Mouse (Mus musculus) Muller cell, postnatal 12 days (primary cell): Measurements from ENCODE around the gene Tmtc1.

Source experiments
- DNase-seq: peaks from one replicate; pipeline ENCODE4 v3.0.0-alpha.2; 2015; ENCODE audit errors: inconsistent ontology term

The Tmtc1 gene

DNA sequence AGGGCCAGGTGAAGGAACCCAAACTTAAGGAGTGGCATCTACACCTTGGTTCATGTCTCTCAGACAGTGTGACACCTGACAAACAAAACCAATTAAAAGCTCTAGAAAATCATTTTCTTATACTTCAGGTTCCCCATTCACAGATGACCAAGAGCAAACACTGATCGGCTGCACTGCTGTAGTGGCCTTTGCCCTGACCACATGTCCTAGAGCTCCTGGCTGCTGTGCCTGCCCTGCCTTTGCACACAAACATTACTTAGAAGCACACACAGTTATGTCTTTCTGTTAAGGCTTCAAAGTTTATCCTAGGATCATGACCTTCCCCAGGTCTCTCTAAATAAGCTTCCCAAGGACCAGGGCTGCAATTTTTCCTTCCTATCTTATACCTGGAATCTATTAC, 199.4 kb downstream of the Tmtc1 start:
- DNase-seq, result no peak

DNA sequence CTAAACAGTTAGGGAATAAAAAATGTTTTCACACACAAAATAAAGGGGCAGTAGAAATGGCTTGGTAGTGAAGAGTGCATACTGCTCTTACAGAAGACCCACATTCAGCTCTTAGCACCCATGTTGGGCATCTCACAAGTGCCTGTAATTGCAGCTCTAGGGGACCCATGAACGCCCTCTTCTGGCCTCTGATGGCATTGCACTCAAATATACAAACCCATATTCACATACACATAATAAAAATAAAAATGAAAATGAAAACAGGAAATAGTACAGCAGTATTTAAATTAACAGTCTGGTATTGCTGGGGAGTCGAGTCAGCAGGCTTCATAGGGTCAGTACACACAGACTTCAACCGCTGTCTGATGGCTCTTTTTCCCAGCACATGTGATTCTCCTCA, 201.9 kb downstream of the Tmtc1 start:
- no peak for DNase-seq

DNA sequence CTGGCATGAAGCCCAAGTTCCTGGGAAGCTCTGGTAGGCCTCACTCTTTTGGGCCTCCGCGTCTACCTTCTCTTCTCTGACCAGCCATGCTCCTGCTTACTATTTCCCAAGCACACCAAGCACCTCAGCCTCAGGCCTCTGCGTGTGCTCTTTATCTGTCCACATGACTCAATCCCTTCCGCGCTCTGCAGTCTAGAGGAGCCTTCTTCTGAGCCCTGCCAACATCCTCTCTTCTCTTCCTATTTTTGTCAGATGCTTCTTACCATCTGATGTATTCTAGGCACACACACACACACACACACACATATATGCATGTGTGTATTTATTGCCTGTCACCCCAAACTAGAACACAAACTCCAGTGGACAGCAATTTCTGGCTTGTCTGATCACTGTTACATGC, 202.5 kb downstream of the Tmtc1 start:
- no peak for DNase-seq

DNA sequence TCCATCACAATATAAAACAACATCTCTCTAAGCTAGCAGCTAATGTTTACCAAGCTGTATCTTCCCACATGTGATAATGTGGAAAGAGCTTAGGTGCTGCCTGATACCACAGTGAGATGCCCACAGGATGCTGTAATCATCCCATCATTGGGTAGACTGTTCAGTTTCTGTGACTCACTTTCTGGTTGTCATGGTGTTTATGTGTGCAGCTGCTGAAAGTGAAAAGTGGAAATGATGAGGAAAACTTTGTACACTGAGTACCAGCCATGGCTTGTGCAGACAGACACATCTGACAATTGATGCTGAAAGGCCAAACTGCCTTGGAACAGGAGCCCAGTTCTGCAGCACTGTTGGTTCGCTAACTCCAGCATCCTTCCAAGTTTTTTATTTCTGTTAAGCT, 204.9 kb downstream of the Tmtc1 start:
- DNase-seq, result no peak

GRCm38 (mm10) chr6:148237453-148237852, 206.7 kb downstream of the Tmtc1 start:
- no peak for DNase-seq

- no peak for DNase-seq
Observed at GRCm38 (mm10) chr6:148234105-148234828, 209.9 kb downstream of the Tmtc1 start.

- DNase-seq, result no peak
Observed at GRCm38 (mm10) chr6:148227542-148227941, 216.6 kb downstream of the Tmtc1 start.

GRCm38 (mm10) chr6:148222686-148223085, 221.5 kb downstream of the Tmtc1 start:
- DNase-seq, result no peak

DNA sequence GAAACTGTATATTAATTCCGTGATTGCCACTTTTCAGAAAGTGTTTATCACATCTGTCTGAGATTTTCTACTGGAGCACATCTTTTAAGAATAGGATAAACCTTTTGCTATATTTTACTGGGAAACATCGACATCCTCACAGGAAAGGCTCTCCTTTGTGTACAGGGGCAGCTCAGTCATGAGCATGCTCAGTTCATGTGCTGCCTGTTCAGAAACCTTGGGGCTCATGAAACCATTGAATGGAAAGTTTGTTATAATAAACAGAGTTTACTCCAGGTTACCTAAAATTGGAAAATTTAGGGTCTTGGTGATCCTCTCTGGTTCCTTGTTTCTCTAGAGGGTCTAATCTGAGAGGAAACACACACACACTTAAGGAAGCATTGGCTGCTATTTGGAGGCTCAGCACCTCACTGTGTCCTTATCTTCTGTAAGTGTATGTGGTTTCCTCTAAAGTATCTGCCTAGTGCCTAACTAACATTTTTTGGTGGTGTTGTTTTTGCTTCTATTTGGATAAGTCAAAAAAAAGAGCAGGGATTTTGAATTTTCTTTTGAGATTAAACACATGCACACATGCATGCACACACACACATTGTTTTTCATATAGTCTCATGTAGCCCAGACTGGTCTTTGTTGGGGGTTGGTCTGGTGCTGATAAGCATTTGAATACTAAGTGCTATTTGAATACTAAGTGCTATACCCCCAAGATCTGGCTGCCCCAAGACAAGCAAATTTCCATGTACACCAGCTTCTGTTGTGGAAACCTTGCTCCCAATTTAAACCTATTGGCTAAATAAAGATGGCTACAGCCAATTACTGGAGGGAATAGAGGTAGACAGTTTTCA, 225.7 kb downstream of the Tmtc1 start:
- no peak for DNase-seq

DNA sequence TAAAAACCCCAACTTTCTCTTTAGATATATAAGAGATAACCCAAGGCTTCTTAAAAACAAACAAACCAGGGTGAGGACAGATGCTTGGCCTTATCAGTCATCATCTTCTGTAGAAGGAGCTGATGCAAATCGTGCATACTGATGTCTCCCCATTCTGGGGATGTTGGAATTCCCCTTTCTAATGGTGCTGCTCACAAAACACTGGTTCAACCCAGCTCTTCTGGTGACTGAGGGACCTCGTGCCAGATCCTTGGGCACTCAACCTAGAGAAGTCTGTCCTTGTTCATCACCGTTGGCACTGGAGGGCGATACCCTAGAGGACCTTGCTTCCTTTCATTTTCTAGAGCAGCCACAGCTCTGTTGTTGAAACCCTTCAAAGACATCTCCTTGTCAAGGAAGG, 227.4 kb downstream of the Tmtc1 start:
- no peak for DNase-seq

GRCm38 (mm10) chr6:148214765-148215164, 229.4 kb downstream of the Tmtc1 start:
- peak; percentile 50 for DNase-seq

GRCm38 (mm10) chr6:148211897-148212680, 232.1 kb downstream of the Tmtc1 start, which contains the start of gene Ergic2:
Ergic2 (minus strand) TSS chr6:148212374.
- peak; percentile 98 for DNase-seq

GRCm38 (mm10) chr6:148211391-148211876, 232.8 kb downstream of the Tmtc1 start:
- no peak for DNase-seq

DNA sequence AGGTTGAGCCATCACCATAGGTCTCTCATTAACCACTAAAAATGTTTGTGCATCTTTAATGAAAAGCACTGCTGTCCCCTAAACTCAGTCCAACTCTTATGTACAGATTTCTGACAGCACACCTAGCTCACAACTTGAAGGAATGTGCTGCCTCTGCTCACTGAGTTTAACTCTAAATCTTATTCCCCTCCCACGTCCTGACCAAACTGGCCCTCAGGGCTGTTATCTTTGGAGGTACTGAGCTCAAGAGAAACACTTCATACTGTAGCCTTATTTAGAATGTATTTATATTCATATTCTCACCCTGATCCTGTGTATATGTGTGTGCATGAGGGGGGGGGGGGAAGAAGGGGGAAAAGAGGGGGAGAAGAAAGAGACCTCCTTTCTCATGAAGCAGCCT, 236.7 kb downstream of the Tmtc1 start:
- no peak for DNase-seq

DNA sequence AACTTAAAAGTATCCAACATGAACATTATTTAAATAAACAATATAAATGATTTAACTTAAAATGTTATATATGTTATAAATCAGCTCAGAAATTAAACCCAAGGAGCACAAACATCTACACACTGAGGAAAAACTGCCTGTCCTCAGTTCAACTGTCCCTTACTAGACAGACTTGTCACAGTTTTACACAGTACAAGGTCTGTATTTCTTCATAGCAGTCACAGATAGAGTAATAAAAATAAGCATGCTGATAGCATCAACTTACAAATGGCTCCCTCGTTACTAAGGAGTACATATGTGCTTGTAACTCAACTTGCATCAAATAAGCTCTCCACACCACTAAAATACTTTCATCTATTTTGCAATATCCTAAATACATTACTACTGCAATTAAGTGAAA, 239.1 kb downstream of the Tmtc1 start:
- no peak for DNase-seq

- no peak for DNase-seq
Observed at GRCm38 (mm10) chr6:148199729-148200128, 244.5 kb downstream of the Tmtc1 start.

DNA sequence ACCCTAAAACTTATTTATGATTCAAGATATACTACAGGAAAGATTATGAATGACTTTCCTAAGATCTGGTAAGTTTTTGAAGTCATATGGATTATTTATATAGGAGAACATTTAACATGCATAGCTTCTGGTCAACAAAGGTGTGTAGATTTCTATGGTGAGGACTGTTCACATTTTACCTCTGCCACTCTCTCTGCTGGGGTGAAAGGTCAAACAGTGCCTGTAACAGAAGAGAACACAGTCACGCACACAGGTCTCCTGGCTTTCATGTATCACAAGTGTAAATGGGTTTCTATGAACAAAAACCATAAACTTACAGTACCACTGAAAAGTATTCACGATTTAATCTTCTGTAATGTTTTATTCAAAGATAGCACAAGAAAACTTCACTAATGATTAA, 245.0 kb downstream of the Tmtc1 start:
- DNase-seq, result no peak

DNA sequence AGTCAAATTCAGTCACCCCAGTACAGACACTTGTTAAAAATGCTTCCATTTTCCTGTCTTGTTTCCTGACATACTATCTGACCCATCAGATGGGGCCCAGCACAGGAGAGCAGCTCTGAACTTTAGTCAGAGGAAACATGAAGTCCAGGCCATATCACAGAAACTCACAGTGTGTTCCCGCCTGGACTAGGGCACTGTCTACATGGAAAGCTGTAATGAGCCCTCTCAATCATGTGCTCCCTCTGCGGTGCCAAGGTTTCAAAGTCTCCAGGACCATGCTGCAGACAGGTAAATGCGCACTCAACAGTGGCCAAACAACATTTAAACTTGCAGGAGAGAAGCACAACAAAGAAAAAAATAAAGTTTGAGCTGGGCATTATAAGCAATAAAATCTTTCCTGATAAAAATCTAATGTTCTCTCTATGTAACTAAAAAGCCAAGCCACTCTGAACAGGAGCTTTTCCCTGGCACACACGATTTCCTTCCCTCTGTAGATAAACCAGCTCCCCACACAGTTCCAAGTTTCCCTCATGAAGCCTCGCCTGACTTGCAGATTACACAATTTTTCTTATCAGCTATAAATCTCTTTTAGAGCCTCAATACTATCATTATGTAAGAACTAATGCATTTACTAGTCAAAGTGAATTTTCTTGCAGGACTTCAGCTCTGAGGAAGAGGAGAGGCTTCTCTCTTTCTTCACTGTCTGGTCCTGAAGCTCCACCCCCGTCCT, 250.1 kb downstream of the Tmtc1 start:
- no peak for DNase-seq

DNA sequence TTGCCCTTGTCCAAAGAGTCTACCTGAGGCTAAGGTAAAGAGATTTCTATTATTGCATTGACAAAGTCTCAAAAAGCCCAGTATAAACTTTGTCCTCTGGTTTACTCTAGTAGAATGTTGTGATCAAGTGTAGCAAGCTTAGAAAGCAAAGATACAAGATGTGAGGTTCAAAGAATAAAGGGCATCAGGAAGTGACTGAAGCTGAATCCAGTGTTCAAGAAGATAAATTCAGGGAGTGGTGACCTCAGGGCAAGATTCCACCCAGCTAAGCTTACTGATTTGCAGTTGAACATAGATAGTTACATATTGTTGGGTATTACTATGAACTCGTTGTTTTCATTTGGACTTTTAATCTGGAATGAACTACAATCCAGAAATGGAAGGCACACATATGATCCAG, 258.5 kb downstream of the Tmtc1 start:
- DNase-seq, result no peak
